9 mouse cellular contexts compared by ENCODE assay signal in the genomic region with DNA sequence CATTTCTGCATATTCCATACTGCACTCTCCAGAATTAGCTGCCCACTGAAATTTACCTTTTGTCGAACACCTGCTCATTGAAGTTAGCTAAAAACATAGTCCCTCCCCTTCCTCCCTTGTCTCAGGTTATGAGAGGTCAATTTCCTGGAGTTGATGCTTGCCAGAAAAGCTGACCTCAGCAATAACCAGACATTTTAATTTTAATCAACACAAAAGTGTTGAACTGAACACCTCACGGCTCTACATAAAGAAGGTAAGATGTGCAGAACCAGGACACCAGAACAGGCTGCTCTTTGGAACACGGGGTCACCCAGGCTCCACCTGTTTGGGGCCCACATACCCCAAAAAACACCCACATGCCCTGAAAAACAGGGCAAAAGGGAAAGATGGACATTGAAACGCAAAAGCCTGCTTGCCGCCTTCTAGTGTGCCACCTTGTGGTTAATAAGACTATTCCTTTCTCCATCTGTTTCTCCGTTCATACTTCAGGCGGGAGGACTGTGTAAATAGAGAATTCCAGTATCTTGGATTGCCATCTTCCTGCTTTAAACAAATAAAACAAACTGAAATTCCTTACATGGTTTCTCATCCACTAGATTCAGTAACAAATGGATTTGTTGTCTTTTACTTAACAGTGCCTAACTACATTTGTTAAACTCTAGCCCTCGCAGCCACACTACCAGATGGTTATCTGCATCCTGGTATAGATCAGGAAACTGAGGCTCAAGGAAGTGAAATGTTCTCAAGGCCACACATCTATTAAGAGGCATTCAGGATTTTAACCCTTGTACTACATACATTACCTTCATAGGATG. TPM values are rescaled to one million over a fixed set of nuclear protein-coding genes. Genes with fewer than 3 reads are reported as not detected.
DNase-seq lines count a peak whose midpoint lies in the region; ATAC-seq and TF ChIP-seq lines count a peak whose summit lies in the region.
"Had no signal": no experiment of that assay in that cellular context is flagged by ENCODE, and none has a peak within 500 bp of the region (broad histone marks: within the 10 kb centered on the region; RNA-seq: fewer than 3 reads in every experiment).

No protein-coding gene starts in this region.

- H3K27me3 ChIP-seq in lung, embryonic 15.5 days = no peaks in the 10 kb centered on the region
- no peaks in the 10 kb centered on the region for H3K27me3 ChIP-seq in forebrain, postnatal 0 days (ENCODE audit: insufficient read depth, low read length)
- peaks cover 8% of the 10 kb centered on the region for H3K27me3 ChIP-seq in liver, embryonic 14.5 days (ENCODE audit: control insufficient read depth, insufficient read depth, low read length)
- no peaks in the 10 kb centered on the region for H3K27me3 ChIP-seq in stomach, postnatal 0 days (ENCODE audit: control insufficient read depth, insufficient read depth, low read length)
- H3K27me3 ChIP-seq in thymus, adult 2 months (ENCODE audit: control insufficient read depth, insufficient read depth, low read length) = no peaks in the 10 kb centered on the region

- H3K9me3 ChIP-seq in lung, embryonic 15.5 days = no peaks in the 10 kb centered on the region
- H3K9me3 ChIP-seq in forebrain, postnatal 0 days (ENCODE audit: low read length) = no peaks in the 10 kb centered on the region
- H3K9me3 ChIP-seq in liver, embryonic 14.5 days (ENCODE audit: control insufficient read depth, low read length) = no peaks in the 10 kb centered on the region
- no peaks in the 10 kb centered on the region for H3K9me3 ChIP-seq in stomach, postnatal 0 days (ENCODE audit: control insufficient read depth, low read length)

- DNase-seq in lung, postnatal 25 days (ENCODE audit: low spot score) = no peak
- DNase-seq in cerebellum, adult 9-10 months = peak; percentile 65
- DNase-seq in forebrain, postnatal 0 days = peak; percentile 74
- DNase-seq in liver, embryonic 14.5 days (ENCODE audit: low read depth in 3 of 3, low spot score in 3 of 3) = no peak
- DNase-seq in stomach, postnatal 0 days (ENCODE audit: low spot score) = no peak
- no peak for DNase-seq in gastrocnemius, postnatal 4 days (ENCODE audit: low spot score in 2 of 2)
- no peak for DNase-seq in thymus, adult 2 months

- H3K4me3 ChIP-seq in lung, embryonic 15.5 days = peak overlapping the region; percentile 89
- peak overlapping the region; percentile 60 for H3K4me3 ChIP-seq in forebrain, postnatal 0 days (ENCODE audit: low read depth, low read length)
- H3K4me3 ChIP-seq in liver, embryonic 14.5 days (ENCODE audit: insufficient read depth in 1 of 2, low read depth in 2 of 2, low read length in 2 of 2) = peak overlapping the region in 1 of 2 experiments; percentile 61; a peak in 2 of 4 replicates
- H3K4me3 ChIP-seq in stomach, postnatal 0 days (ENCODE audit: low read depth, low read length) = peak overlapping the region; percentile 78
- H3K4me3 ChIP-seq in thymus, adult 2 months (ENCODE audit: control insufficient read depth, insufficient read depth, low read length) = no peak overlapping the region

- WGBS in lung, embryonic 15.5 days = 21% methylated on average over 8 of the region's 8 CpGs
- 30% methylated on average over 8 of the region's 8 CpGs for WGBS in forebrain, postnatal 0 days
- WGBS in liver, embryonic 14.5 days (ENCODE audit: insufficient replicate concordance) = 14% methylated on average over 8 of the region's 8 CpGs
- 21% methylated on average over 8 of the region's 8 CpGs for WGBS in stomach, postnatal 0 days
- 20% methylated on average over 8 of the region's 8 CpGs for WGBS in thymus, adult 2 months

- H3K27ac ChIP-seq in lung, embryonic 15.5 days = peak overlapping the region; percentile 62
- no peak overlapping the region for H3K27ac ChIP-seq in forebrain, postnatal 0 days (ENCODE audit: low read depth, low read length)
- H3K27ac ChIP-seq in liver, embryonic 14.5 days = no peak overlapping the region
- peak overlapping the region; percentile 42; the same call in 1 of the 2 replicates for H3K27ac ChIP-seq in stomach, postnatal 0 days (replicated peaks)
- H3K27ac ChIP-seq in thymus, adult 2 months (ENCODE audit: control insufficient read depth, insufficient read depth, low read length) = no peak overlapping the region

- no peak for TF ChIP-seq EP300 in liver, embryonic 14.5 days (IDR thresholded peaks at IDR 0.05; ENCODE audit: low read depth)
- no peak for TF ChIP-seq EP300 in stomach, postnatal 0 days (optimal IDR thresholded peaks at IDR 0.05)

- H3K4me2 ChIP-seq in lung, embryonic 15.5 days = peak overlapping the region; percentile 78
- H3K4me2 ChIP-seq in forebrain, postnatal 0 days (ENCODE audit: low read depth) = peak overlapping the region; percentile 56
- H3K4me2 ChIP-seq in liver, embryonic 14.5 days (ENCODE audit: low read depth) = peak overlapping the region; percentile 62
- peak overlapping the region; percentile 65 for H3K4me2 ChIP-seq in stomach, postnatal 0 days (replicated peaks; ENCODE audit: low read depth)

- TF ChIP-seq POLR2A in thymus, adult 2 months (IDR thresholded peaks at IDR 0.05; ENCODE audit: control insufficient read depth, extremely low read depth, insufficient read depth, low read length, poor library complexity) = no peak

- ATAC-seq in lung, embryonic 15.5 days (ENCODE audit: borderline replicate concordance, extremely low read depth, low FRiP score, low TSS enrichment) = no peak
- ATAC-seq in forebrain, postnatal 0 days = no peak
- ATAC-seq in liver, embryonic 14.5 days (ENCODE audit: insufficient read depth) = no peak
- ATAC-seq in stomach, postnatal 0 days (ENCODE audit: low FRiP score, low TSS enrichment) = no peak

- H3K4me1 ChIP-seq in lung, embryonic 15.5 days = peaks cover 23% of the 10 kb centered on the region
- peaks cover 4% of the 10 kb centered on the region; the same call in 1 of the 2 replicates for H3K4me1 ChIP-seq in forebrain, postnatal 0 days (ENCODE audit: insufficient read depth)
- H3K4me1 ChIP-seq in liver, embryonic 14.5 days (replicated peaks; ENCODE audit: control insufficient read depth in 2 of 2, insufficient read depth in 2 of 2, low read length in 1 of 2) = peaks cover 0 to 4% of the 10 kb centered on the region in 2 experiments; a peak in 1 of 4 replicates
- H3K4me1 ChIP-seq in stomach, postnatal 0 days (replicated peaks; ENCODE audit: control insufficient read depth, insufficient read depth) = no peaks in the 10 kb centered on the region
- H3K4me1 ChIP-seq in thymus, adult 2 months (replicated peaks; ENCODE audit: control insufficient read depth, insufficient read depth, low read length) = peaks cover 6% of the 10 kb centered on the region

- TF ChIP-seq CTCF in forebrain, postnatal 0 days (IDR thresholded peaks at IDR 0.05; ENCODE audit: low read depth) = peak; percentile 84
- TF ChIP-seq CTCF in liver, embryonic 14.5 days (IDR thresholded peaks at IDR 0.05; ENCODE audit: low read depth) = peak; percentile 37; the same call in 1 of the 2 replicates
- TF ChIP-seq CTCF in stomach, postnatal 0 days (IDR thresholded peaks at IDR 0.05; ENCODE audit: low read depth) = peak; percentile 87
- TF ChIP-seq CTCF in thymus, adult 2 months (IDR thresholded peaks at IDR 0.05; ENCODE audit: borderline replicate concordance, control insufficient read depth, extremely low read depth, insufficient read depth, low read length, poor library complexity) = no peak

- H3K36me3 ChIP-seq in lung, embryonic 15.5 days = peaks cover 9% of the 10 kb centered on the region
- H3K36me3 ChIP-seq in forebrain, postnatal 0 days (ENCODE audit: insufficient read depth) = no peaks in the 10 kb centered on the region
- H3K36me3 ChIP-seq in liver, embryonic 14.5 days (replicated peaks; ENCODE audit: control insufficient read depth, insufficient read depth, low read depth) = no peaks in the 10 kb centered on the region
- H3K36me3 ChIP-seq in stomach, postnatal 0 days (ENCODE audit: control insufficient read depth, insufficient read depth, low read length) = no peaks in the 10 kb centered on the region
- H3K36me3 ChIP-seq in thymus, adult 2 months (ENCODE audit: control insufficient read depth, insufficient read depth, low read length) = no peaks in the 10 kb centered on the region

- H3K9ac ChIP-seq in lung, embryonic 15.5 days = peak overlapping the region; percentile 47
- peak overlapping the region; percentile 63 for H3K9ac ChIP-seq in forebrain, postnatal 0 days
- H3K9ac ChIP-seq in liver, embryonic 14.5 days (replicated peaks) = no peak overlapping the region
- no peak overlapping the region; the same call in 1 of the 2 replicates for H3K9ac ChIP-seq in stomach, postnatal 0 days (ENCODE audit: low read length)

RNA-seq across cellular contexts. Expression of gene Cep55, which starts 1.4 kb away (rescaled TPM):
- 42.0 and 43.7 TPM in 2 replicates for polyA plus RNA-seq in lung, embryonic 15.5 days (2015; fragmentation: Nextera tagmentation; extraction: Ambion mirVana)
- 2.5 and 3.9 TPM in 2 replicates for total RNA-seq in forebrain, postnatal 0 days (2014; rRNA removed)
- 2.3 and 2.7 TPM in 2 replicates for polyA plus RNA-seq in forebrain, postnatal 0 days (2015; fragmentation: Nextera tagmentation; extraction: Ambion mirVana)
- polyA plus RNA-seq in liver, embryonic 14.5 days (2012; rRNA removed) = 3.0 and 4.2 TPM in 2 replicates
- 5.1 and 5.3 TPM in 2 replicates for polyA plus RNA-seq in liver, embryonic 14.5 days (2014; fragmentation: Nextera tagmentation; extraction: Ambion mirVana)
- polyA plus RNA-seq in stomach, postnatal 0 days (2015; fragmentation: Nextera tagmentation; extraction: Ambion mirVana) = 7.0 and 8.7 TPM in 2 replicates
- total RNA-seq in gastrocnemius, postnatal 4 days (2021) = 1 to 10 TPM; 7.0 to 8.1 TPM
- polyA plus RNA-seq in thymus, adult 2 months (2012; rRNA removed) = 8.4 and 10.4 TPM in 2 replicates

RNA-seq across cellular contexts. Expression of gene Myof, which starts 10.1 kb away (rescaled TPM):
- 26.5 and 29.4 TPM in 2 replicates for polyA plus RNA-seq in lung, embryonic 15.5 days (2015; fragmentation: Nextera tagmentation; extraction: Ambion mirVana)
- 4.8 and 5.1 TPM in 2 replicates for total RNA-seq in forebrain, postnatal 0 days (2014; rRNA removed)
- 1.4 and 1.5 TPM in 2 replicates for polyA plus RNA-seq in forebrain, postnatal 0 days (2015; fragmentation: Nextera tagmentation; extraction: Ambion mirVana)
- 1.2 and 2.0 TPM in 2 replicates for polyA plus RNA-seq in liver, embryonic 14.5 days (2012; rRNA removed)
- 1.2 and 1.3 TPM in 2 replicates for polyA plus RNA-seq in liver, embryonic 14.5 days (2014; fragmentation: Nextera tagmentation; extraction: Ambion mirVana)
- polyA plus RNA-seq in stomach, postnatal 0 days (2015; fragmentation: Nextera tagmentation; extraction: Ambion mirVana) = 14.3 and 14.6 TPM in 2 replicates
- total RNA-seq in gastrocnemius, postnatal 4 days (2021) = 10 to 100 TPM; 20.7 to 21.8 TPM
- polyA plus RNA-seq in thymus, adult 2 months (2012; rRNA removed) = 6.4 and 8.1 TPM in 2 replicates

RNA-seq across cellular contexts. Expression of gene Ffar4, which starts 43.4 kb away (rescaled TPM):
- polyA plus RNA-seq in lung, embryonic 15.5 days (2015; fragmentation: Nextera tagmentation; extraction: Ambion mirVana) = 3.6 and 3.8 TPM in 2 replicates
- 0.54 and 0.95 TPM in 2 replicates for total RNA-seq in forebrain, postnatal 0 days (2014; rRNA removed)
- polyA plus RNA-seq in forebrain, postnatal 0 days (2015; fragmentation: Nextera tagmentation; extraction: Ambion mirVana) = 0.15 and 0.20 TPM in 2 replicates
- 0.04 and 0.07 TPM in 2 replicates for polyA plus RNA-seq in liver, embryonic 14.5 days (2012; rRNA removed)
- not detected in 2 replicates for polyA plus RNA-seq in liver, embryonic 14.5 days (2014; fragmentation: Nextera tagmentation; extraction: Ambion mirVana)
- polyA plus RNA-seq in stomach, postnatal 0 days (2015; fragmentation: Nextera tagmentation; extraction: Ambion mirVana) = 6.8 and 7.5 TPM in 2 replicates
- under 1 TPM in 1 of 2 experiments, not detected in 1; 0.31 TPM for total RNA-seq in gastrocnemius, postnatal 4 days (2021)
- 9.0 and 10.7 TPM in 2 replicates for polyA plus RNA-seq in thymus, adult 2 months (2012; rRNA removed)
- total RNA-seq: hematopoietic stem cell, adult 5-6 weeks had no signal

Comparison
In these comparisons a context has a peak if more than half of its experiments do, and no peak if none do; other contexts are left out.
1. H3K27ac ChIP-seq: peak in lung, embryonic 15.5 days (single experiment) and stomach, postnatal 0 days (single experiment); none in forebrain, postnatal 0 days (single experiment), liver, embryonic 14.5 days (single experiment) and thymus, adult 2 months (single experiment).
2. H3K9ac ChIP-seq: peak in lung, embryonic 15.5 days (single experiment) and forebrain, postnatal 0 days (single experiment); none in liver, embryonic 14.5 days (single experiment) and stomach, postnatal 0 days (single experiment).
3. DNase-seq: peak in cerebellum, adult 9-10 months (single experiment) and forebrain, postnatal 0 days (single experiment); none in lung, postnatal 25 days (single experiment), liver, embryonic 14.5 days (0 of 3), stomach, postnatal 0 days (single experiment), gastrocnemius, postnatal 4 days (0 of 2) and thymus, adult 2 months (single experiment).
4. Peak in every context shown above with its lines, with median percentiles within 50 percentile points of each other: H3K4me2 ChIP-seq.